Mouse (Mus musculus) c-Kit-positive CD71-positive TER-119-negative erythroid progenitor cells, embryonic 14.5 days (primary cell): ENCODE results near the gene Sox5.

Experiments
- DNase-seq: peaks from one replicate; pipeline ENCODE4 v3.0.0-alpha.2; 2013; ENCODE audit warnings: low read depth

Sox5 gene

DNA sequence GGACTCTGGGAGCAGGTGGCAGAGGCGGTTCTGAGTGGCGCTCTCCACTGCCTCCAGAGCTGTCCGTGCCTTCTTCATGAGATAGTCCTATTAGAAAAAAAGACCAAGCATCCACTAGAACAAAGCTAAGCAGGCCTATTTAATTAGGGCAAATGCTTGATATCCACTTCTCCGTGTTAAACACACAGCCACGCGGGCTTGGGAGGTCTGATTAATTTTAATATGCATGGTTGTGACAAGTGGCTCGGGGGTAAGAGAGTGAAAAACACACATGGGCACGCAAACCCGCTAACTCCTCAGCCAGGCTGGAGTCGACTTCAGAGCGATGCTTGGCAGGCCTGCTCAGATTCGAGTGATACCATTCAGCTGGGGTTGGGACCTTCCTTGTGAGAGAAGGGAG, 676.1 kb downstream of the Sox5 start:
- no peak for DNase-seq

DNA sequence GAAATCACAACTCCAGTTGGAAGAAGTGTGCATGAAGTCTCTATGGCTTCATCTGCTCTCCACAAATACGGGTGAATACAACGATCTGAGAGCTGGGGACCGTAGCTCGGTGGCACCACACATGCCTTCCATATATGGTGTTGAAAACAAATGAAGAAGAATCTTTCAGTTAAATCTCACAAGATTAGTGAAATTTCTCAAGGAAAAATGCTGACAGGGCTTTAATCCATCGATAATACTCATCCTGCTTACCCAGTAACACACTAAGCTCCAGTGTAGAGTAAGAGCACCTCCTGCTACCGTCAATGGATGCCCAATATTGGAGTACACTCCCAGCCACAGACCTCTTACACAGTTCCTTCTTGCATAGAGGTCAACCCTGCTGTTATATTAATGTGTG, 678.2 kb downstream of the Sox5 start:
- no peak for DNase-seq

- DNase-seq, result no peak
Observed at GRCm38 (mm10) chr6:144100852-144101251, 680.9 kb downstream of the Sox5 start.

DNA sequence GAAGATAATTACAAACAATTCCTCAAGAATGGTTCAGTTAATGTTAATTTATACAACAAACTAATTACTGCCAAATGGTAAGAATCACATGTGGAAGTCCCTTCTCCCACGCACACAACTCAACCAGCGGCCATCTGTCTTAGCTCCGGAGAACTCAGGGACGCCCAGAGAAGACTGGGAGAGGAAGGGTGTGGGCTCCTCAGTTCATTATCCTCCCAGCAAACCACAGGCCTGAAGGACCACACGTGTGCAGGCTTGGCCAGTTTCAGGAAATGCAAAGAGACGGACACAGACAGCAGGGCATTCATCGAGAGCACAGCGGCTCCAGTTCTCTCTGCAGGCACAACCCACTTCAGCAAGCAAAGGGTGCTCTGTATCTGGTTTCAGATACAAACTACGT, 683.7 kb downstream of the Sox5 start:
- no peak for DNase-seq

DNA sequence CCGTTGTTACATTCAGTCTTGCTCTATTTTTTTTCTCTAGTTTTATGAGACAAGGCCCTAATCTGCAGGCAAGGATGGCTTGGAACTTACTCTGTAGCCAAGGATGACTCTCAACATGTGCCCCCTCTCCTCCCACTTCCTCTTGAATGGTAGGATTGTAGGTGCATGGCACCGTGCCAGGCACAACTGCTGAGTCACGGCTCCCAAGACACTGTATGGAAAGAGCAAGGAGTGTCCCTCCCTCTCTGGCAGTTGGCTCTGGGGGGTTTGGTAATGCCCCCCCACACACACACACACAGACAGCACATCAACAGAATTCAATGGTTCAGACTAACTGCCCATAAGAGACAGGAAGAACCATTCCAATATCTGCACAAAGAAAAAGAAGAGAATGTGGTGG, 693.5 kb downstream of the Sox5 start:
- DNase-seq, result no peak

- no peak for DNase-seq
Observed at GRCm38 (mm10) chr6:144086096-144086810, 695.5 kb downstream of the Sox5 start.

DNA sequence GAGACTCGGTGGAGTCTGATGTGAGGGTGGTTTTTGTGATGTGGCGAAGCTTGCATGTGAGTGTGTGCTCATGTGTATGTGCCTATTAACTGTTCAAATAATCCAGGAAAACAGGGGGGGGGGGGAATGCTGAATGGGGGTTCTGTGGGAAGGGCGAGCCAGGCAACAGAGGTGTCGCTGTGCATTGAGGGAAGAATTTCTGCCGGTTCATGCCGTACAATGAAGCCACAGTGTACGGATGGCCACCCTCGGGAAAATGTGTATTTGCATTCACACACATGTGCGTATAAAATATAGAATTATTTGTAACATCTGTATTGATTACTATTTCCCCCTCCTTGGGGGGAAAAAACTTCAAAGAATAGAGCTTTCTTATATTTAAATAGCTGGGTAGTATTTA, 699.5 kb downstream of the Sox5 start:
- no peak for DNase-seq

DNA sequence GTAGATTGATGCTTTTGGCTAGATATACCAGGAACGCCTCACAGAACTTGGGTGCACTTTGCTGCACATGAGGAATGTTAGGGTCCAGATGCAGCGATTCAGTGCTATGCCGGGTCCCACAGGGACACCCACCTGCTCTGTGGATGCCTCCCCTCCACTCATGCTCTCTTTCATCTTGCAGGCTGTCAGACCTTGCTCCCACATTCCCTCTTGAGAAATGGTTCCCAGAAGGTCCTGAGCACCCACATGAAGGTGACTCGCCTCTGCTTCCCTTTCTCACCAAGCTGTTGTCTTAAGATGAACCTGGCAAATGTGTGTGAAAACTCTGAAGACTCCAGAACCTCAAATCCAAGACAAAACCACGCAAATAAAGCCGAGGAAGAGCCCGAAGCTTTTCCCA, 704.0 kb downstream of the Sox5 start:
- no peak for DNase-seq

DNA sequence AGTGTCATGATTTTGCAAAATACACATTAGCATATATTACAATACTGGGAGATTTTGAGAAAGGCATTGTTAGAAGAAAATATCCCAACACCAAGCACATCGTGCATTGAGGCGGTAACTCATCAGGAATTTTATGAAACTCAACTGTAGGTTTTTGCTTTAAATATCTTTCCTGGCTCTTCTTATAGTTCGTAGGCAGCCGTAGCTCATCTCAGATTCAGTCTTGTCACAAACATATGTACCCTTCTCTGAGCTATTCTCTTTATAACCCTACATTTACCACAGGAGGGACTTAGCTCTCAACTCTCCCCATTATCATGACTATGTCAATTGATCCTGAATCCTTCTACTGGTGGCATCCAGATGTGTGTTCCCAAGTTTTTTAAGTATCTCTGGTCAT, 705.4 kb downstream of the Sox5 start:
- no peak for DNase-seq

DNA sequence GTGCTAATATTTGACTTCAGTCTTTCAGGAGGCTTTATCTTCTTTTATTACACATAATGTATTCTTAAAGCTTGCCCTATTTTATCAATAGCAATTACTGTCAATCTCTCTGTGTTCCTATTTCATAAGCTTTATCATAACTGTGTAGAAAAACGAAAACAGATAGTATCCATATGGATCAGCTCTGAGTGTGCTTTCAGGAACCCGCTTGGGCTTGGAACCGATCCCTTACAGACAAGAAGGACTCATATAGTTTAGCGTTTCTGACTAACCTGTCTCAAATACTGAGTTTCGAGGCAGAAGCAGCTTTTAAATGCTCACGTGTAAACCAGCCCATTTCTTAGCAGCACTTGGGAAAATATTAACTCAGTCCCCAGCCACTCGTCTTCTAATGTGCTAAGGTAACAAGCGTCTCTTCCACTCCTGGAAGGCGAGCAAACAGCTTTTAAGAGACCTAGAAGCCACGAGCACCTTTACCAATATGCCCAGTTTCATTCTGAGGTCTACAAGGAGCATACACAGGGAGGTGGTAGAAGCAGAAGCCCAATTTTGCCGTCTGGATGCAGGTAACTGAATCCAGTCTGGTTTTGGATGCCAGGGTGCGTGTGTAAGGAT, 706.3 kb downstream of the Sox5 start:
- no peak for DNase-seq

- no peak for DNase-seq
Observed at GRCm38 (mm10) chr6:144074826-144075225, 707.0 kb downstream of the Sox5 start.

GRCm38 (mm10) chr6:144070461-144070860, 711.3 kb downstream of the Sox5 start:
- no peak for DNase-seq

DNA sequence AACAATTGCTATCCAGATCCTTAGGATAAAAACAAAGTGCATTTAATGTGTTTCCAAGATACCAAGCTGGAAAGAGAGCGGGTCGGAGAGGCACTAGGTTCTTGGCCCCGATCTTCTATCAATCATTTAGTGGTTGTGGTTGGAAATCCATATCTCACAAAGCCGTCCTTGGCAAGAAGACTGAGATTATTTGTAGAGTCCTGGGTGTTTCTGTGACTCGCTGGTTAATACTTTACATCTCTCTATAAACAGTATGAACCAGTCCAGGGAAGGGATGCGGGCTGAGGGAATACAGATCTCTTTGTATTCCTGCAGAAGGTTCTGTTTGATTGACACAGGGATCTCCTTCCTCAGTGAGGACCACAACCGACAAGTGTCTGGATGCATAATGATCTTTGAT, 714.3 kb downstream of the Sox5 start:
- DNase-seq, result no peak

- DNase-seq, result no peak
Observed at GRCm38 (mm10) chr6:144062428-144062827, 719.3 kb downstream of the Sox5 start.

DNA sequence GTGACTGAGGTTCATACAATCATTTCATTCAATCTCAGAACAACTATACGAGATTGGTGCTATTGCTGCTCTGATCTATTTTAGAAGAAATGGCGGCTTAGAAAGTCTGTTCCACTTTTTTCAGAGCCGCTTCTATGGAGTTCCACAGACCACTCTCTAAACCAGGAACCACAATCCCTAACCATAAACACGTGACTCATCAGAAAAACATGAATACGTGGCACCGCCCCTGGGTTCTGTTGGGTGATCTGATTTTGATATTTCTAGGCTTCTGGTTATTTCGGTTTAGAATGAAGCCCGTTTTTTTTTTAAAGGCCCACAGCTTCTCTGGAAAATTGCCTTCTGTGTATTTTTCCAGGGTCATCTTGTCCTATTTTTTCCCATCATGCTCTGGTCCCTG, 720.0 kb downstream of the Sox5 start:
- DNase-seq, result no peak

DNA sequence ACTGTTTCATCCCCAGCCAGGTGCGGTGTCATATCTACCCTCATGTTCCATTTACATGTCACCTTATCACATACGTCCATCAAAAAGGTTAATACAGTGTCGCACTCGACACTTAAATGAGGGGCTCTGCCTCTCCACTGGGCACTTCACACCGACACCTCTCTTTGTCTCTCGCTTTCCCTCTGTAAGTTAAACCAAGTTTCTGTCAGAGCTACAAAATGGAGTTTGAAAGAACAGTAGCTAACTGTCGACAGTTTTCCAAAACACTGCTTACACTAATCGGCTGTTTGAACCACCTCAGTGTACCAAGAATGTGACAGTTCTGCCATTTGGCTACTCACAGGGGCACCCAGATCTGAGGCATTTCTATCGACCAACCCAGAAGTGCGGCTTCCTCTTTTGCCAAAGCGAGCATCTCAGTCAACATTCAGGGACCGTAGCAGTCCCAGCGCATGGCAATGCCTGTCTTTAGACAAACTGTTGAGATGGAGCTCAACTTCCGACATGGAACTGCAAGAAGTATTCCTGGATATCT, 724.6 kb downstream of the Sox5 start:
- no peak for DNase-seq

DNA sequence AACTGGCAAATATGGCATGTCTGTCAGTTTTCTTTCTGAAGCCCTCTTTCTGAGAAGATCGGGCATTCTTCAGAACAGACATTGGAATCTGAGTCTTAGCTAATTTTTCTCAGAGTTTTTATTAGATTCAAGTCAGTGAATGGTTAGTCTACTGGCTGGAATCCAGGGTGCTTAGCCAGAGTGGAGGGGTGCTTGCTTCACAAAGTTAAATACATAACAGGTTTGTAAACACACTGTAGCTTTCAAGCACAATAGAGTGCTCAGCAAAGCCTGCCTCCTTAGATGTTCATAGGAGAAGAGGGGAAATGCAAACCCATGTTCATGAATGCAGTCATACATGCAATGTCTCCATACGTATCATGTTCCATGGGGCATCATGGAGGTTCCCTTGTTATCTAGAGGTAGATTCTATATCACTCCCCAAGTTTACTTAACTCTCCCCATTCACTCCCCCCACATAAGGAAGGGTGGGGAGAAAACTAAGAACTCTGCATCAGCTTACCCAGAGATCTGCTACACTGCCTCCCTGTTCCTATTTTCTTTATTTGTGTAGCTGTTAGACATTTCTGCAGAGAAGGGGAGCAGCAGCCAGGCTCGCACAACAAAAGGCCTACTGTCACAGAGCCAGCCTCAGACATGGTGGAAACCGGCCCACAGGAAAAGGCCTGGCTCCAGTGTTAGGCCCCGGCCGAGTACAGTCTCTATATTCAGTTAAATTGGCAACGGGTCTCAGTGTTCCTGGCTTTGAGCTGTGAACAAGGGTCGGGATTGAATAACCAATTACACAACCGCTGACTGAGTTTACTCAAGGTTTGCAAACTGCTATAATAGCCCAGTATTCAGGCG, 725.3 kb downstream of the Sox5 start:
- no peak for DNase-seq

- no peak for DNase-seq
Observed at GRCm38 (mm10) chr6:144052487-144052886, 729.3 kb downstream of the Sox5 start.

DNA sequence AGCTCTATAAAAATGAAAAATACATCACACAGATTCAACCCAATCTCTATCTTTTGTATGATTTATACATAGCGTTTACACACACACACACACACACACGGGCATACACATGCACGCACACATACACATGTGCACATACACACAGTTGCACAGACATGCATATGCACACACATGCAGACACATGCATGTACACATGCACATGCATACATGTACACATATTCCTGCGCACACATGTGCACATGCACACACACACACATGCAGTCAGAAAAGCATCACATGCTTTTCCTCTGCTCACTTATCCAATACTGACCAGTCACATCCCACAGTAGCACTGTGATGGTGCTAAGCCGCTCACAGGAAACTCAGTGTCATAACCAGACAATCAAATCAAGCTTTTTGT, 730.5 kb downstream of the Sox5 start:
- no peak for DNase-seq

DNA sequence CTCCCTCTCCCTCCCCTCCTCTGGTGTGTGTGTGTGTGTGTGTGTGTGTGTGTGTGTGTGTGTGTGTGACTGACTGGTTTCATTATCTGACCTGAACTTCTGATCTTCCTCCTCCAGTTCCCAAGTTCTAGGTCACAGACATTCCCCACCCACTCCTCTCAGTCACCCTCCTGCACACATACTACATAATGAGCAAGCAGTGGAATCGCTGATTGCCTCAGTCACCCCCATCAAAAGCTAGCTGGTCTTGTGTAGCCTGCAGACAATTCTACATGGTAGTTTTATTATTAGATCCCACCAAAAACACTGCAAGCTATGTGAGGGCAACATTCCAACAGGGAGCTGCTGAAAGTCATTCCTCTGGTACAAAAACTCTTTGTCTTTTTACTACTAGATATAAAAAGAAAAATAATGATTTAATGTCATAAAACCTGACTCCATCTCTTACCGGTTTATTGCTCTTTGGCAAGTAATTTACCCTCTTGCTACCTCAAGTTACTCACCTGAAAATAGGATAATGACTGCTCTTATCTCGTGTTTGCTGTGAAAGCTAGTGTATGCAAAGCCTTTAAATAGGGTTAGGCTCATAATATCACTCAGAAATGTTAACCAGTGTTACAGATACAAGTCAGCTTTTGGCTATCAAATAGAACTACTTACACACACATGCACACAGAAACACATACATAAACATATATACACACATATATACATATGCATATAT, 733.4 kb downstream of the Sox5 start:
- no peak for DNase-seq

DNA sequence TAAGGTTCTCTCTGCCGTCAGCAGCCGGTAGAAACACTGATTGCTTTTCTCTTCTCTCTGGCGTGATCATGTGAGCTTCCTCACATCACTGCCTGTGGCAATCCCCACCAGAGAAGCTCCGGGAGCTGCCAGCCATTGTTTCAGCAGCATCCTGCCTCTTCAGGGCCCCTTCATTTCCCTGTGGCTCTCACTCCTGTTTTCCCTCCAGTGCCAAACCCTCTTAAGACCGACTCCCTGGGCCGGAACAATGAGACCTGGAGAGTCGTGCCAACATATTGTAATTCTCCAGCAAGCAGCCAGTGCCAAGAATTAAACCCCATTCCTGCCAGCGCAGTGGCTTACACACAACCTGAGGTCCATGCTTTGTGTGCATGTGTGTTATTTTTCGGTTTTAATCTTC, 736.3 kb downstream of the Sox5 start:
- no peak for DNase-seq

- DNase-seq, result no peak
Observed at GRCm38 (mm10) chr6:144044381-144044780, 737.4 kb downstream of the Sox5 start.
